Mouse (Mus musculus): ENCODE results near the gene Car7. TPM values are rescaled to one million over a fixed set of nuclear protein-coding genes. Genes with fewer than 3 reads are reported as not detected.
A peak's percentile ranks its signal among the peaks of the same experiment; 100 is the strongest.

Gene Car7
- polyA plus RNA-seq, 1 experiment from 2014 or later: 1.3 TPM

GRCm38 (mm10) chr8:104540238-104540637, 5.7 kb downstream of the Car7 start:
- WGBS: 52% methylated on average over 7 of the region's 7 CpGs
- TF ChIP-seq CTCF (IDR thresholded peaks at IDR 0.05; ENCODE audit: low read depth) (no peak), EP300 (optimal IDR thresholded peaks at IDR 0.05) (no peak)

GRCm38 (mm10) chr8:104540710-104541514, 6.4 kb downstream of the Car7 start:
- Histone ChIP-seq H3K9me3 (ENCODE audit: control insufficient read depth, low read length) (no peaks in the 10 kb centered on the region), H3K4me3 (ENCODE audit: low read depth, low read length) (peak overlapping the region; percentile 47), H3K27ac (replicated peaks) (no peak overlapping the region), H3K4me1 (replicated peaks; ENCODE audit: control insufficient read depth, insufficient read depth) (peaks cover 6% of the 10 kb centered on the region; the same call in 1 of the 2 replicates), H3K36me3 (ENCODE audit: control insufficient read depth, insufficient read depth, low read length) (no peaks in the 10 kb centered on the region), H3K4me2 (replicated peaks; ENCODE audit: low read depth) (peak overlapping the region; percentile 89), H3K27me3 (ENCODE audit: control insufficient read depth, insufficient read depth, low read length) (0 out of 2 replicates have a peak, but pooled peaks cover 2% of the 10 kb centered on the region), H3K9ac (ENCODE audit: low read length) (peak overlapping the region; percentile 48)
- ATAC-seq (ENCODE audit: low FRiP score, low TSS enrichment) (peak; percentile 53), DNase-seq (ENCODE audit: low spot score) (peak; percentile 29)
- WGBS: under 1% methylated on average over 61 of the region's 76 CpGs
- TF ChIP-seq CTCF (IDR thresholded peaks at IDR 0.05; ENCODE audit: low read depth) (no peak), EP300 (optimal IDR thresholded peaks at IDR 0.05) (no peak)

More at GRCm38 (mm10) chr8:104540238-104540637, 5.7 kb downstream of the Car7 start:
- H3K9ac ChIP-seq (ENCODE audit: low read length): peak overlapping the region; percentile 48; the same call in 1 of the 2 replicates
- H3K27ac ChIP-seq (replicated peaks): no peak overlapping the region
- DNase-seq (ENCODE audit: low spot score): no peak
- H3K27me3 ChIP-seq (ENCODE audit: control insufficient read depth, insufficient read depth, low read length): 0 out of 2 replicates have a peak, but pooled peaks cover 2% of the 10 kb centered on the region
- no peak for ATAC-seq (ENCODE audit: low FRiP score, low TSS enrichment)
- peak overlapping the region; percentile 47 for H3K4me3 ChIP-seq (ENCODE audit: low read depth, low read length)
- peaks cover 6% of the 10 kb centered on the region; the same call in 1 of the 2 replicates for H3K4me1 ChIP-seq (replicated peaks; ENCODE audit: control insufficient read depth, insufficient read depth)
- H3K4me2 ChIP-seq (replicated peaks; ENCODE audit: low read depth): peak overlapping the region; percentile 89
- no peaks in the 10 kb centered on the region for H3K9me3 ChIP-seq (ENCODE audit: control insufficient read depth, low read length)
- H3K36me3 ChIP-seq (ENCODE audit: control insufficient read depth, insufficient read depth, low read length): no peaks in the 10 kb centered on the region

- WGBS: 10% methylated on average over 8 of the region's 8 CpGs
- peaks cover 6% of the 10 kb centered on the region; the same call in 1 of the 2 replicates for H3K4me1 ChIP-seq (replicated peaks; ENCODE audit: control insufficient read depth, insufficient read depth)
- no peak overlapping the region; the same call in 1 of the 2 replicates for H3K9ac ChIP-seq (ENCODE audit: low read length)
- DNase-seq (ENCODE audit: low spot score) (no peak), ATAC-seq (ENCODE audit: low FRiP score, low TSS enrichment) (no peak)
- no peak for TF ChIP-seq CTCF (IDR thresholded peaks at IDR 0.05; ENCODE audit: low read depth)
- no peak for TF ChIP-seq EP300 (optimal IDR thresholded peaks at IDR 0.05)
- peak overlapping the region; percentile 47 for H3K4me3 ChIP-seq (ENCODE audit: low read depth, low read length)
- no peaks in the 10 kb centered on the region for H3K36me3 ChIP-seq (ENCODE audit: control insufficient read depth, insufficient read depth, low read length)
- H3K27ac ChIP-seq (replicated peaks): no peak overlapping the region
- H3K4me2 ChIP-seq (replicated peaks; ENCODE audit: low read depth): peak overlapping the region; percentile 89
- H3K27me3 ChIP-seq (ENCODE audit: control insufficient read depth, insufficient read depth, low read length): 0 out of 2 replicates have a peak, but pooled peaks cover 2% of the 10 kb centered on the region
- no peaks in the 10 kb centered on the region for H3K9me3 ChIP-seq (ENCODE audit: control insufficient read depth, low read length)
These were observed 7.0 kb downstream of the Car7 start for GRCm38 (mm10) chr8:104541515-104541880.

GRCm38 (mm10) chr8:104542160-104542559, 7.7 kb downstream of the Car7 start:
- Histone ChIP-seq H3K4me3 (ENCODE audit: low read depth, low read length) (no peak overlapping the region), H3K9ac (ENCODE audit: low read length) (no peak overlapping the region), H3K4me1 (replicated peaks; ENCODE audit: control insufficient read depth, insufficient read depth) (peaks cover 6% of the 10 kb centered on the region; the same call in 1 of the 2 replicates), H3K9me3 (ENCODE audit: control insufficient read depth, low read length) (no peaks in the 10 kb centered on the region), H3K27ac (replicated peaks) (no peak overlapping the region), H3K4me2 (replicated peaks; ENCODE audit: low read depth) (no peak overlapping the region), H3K27me3 (ENCODE audit: control insufficient read depth, insufficient read depth, low read length) (0 out of 2 replicates have a peak, but pooled peaks cover 2% of the 10 kb centered on the region), H3K36me3 (ENCODE audit: control insufficient read depth, insufficient read depth, low read length) (no peaks in the 10 kb centered on the region)
- 17% methylated on average over 11 of the region's 11 CpGs for WGBS
- no peak for ATAC-seq (ENCODE audit: low FRiP score, low TSS enrichment)
- TF ChIP-seq EP300 (optimal IDR thresholded peaks at IDR 0.05) (no peak), CTCF (IDR thresholded peaks at IDR 0.05; ENCODE audit: low read depth) (no peak)
- no peak for DNase-seq (ENCODE audit: low spot score)

GRCm38 (mm10) chr8:104543440-104544045, 9.1 kb downstream of the Car7 start:
- DNase-seq (ENCODE audit: low spot score) (no peak), ATAC-seq (ENCODE audit: low FRiP score, low TSS enrichment) (no peak)
- Histone ChIP-seq H3K4me1 (replicated peaks; ENCODE audit: control insufficient read depth, insufficient read depth) (peaks cover 6% of the 10 kb centered on the region; the same call in 1 of the 2 replicates), H3K27me3 (ENCODE audit: control insufficient read depth, insufficient read depth, low read length) (0 out of 2 replicates have a peak, but pooled peaks cover 2% of the 10 kb centered on the region), H3K4me3 (ENCODE audit: low read depth, low read length) (no peak overlapping the region), H3K4me2 (replicated peaks; ENCODE audit: low read depth) (no peak overlapping the region), H3K9me3 (ENCODE audit: control insufficient read depth, low read length) (no peaks in the 10 kb centered on the region), H3K36me3 (ENCODE audit: control insufficient read depth, insufficient read depth, low read length) (no peaks in the 10 kb centered on the region), H3K27ac (replicated peaks) (no peak overlapping the region), H3K9ac (ENCODE audit: low read length) (no peak overlapping the region)
- 76% methylated on average over 8 of the region's 8 CpGs for whole genome bisulfite sequencing
- TF ChIP-seq EP300 (optimal IDR thresholded peaks at IDR 0.05) (no peak), CTCF (IDR thresholded peaks at IDR 0.05; ENCODE audit: low read depth) (no peak)
